Mouse (Mus musculus) left cerebral cortex, postnatal 36 days (tissue): ENCODE measurements around the gene Zbtb5. TPM values are rescaled to one million over a fixed set of nuclear protein-coding genes. Genes with fewer than 3 reads are reported as not detected.

Source experiments
- total RNA-seq, 2 experiments: library from RNA; stranded (reverse); gene quantifications; 2 replicates each; pipeline ENCODE4 v1.2.3; 2021

The Zbtb5 gene
- total RNA-seq, 2 experiments from 2014 or later, result 8.0 to 8.8 TPM

Other genes starting within 250 kb of the Zbtb5 start
- 10 to 100 TPM; 23.5 to 31.0 TPM for gene Grhpr, start 31.0 kb downstream of the Zbtb5 start, total RNA-seq
- 10 to 100 TPM; 10.9 to 13.5 TPM for gene Polr1e, start 6.2 kb upstream of the Zbtb5 start, total RNA-seq
- 10 to 100 TPM; 30.3 to 34.8 TPM for gene Fbxo10, start 72.2 kb upstream of the Zbtb5 start, total RNA-seq
- 10 to 100 TPM; 63.4 to 70.2 TPM for gene Tomm5, start 95.7 kb upstream of the Zbtb5 start, total RNA-seq
- 10 to 100 TPM; 11.7 to 16.4 TPM for gene Frmpd1, start 172.5 kb upstream of the Zbtb5 start, total RNA-seq